Mouse (Mus musculus): Measurements from ENCODE around the gene Rtl8a.
"Not testable (repeated sequence)": the region's sequence is repeated elsewhere in the genome, so short reads cannot be mapped to it uniquely, and the experiment has no call there.

DNA sequence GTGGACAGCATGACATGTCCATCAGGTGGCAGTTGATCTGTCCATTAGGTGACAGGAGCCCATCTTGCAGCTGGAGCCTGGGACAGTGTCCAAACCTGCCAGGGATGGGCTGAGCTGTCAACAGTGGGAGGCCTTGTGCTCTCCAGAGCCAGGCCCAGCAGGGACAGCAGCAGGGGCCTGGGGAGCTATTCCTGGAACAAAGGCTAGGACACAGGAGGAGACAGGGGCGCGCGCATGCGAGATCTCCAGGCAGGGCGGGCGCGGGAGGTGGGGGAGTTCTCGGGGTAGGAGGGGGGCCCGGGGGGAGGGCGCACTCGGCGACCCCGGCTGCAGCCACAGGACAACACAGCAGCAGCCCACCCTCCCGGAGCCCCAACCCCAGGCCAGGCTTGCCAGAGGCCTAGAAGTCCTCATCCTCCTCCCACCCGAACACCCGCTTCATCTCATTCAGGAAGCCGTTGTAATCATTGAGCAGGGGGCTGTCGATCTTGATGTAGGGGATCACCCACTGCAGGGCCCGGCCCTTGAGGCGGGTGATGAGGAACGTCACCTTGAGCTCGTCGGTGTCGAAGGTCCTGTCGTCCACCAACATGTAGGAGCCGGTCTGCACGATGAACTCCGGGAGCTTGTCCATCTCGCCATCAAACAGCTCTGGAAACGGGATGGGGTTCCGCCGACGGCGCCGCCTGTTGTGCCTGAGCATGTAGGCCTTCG lies 26.2 kb upstream of the Rtl8a start:
- not testable (repeated sequence) for TF ChIP-seq CTCF, EP300 (IDR thresholded peaks at IDR 0.05; ENCODE audit: low read depth)
